Mouse (Mus musculus) megakaryocyte-erythroid progenitor cell, adult 5-6 weeks (primary cell): ENCODE measurements at regions not wholly inside any gene's neighbourhood (a gene's known extent, or its start where the extent isn't known, plus 50 kb on each side); places are given as distances from the start of the nearest gene placed in this dataset.

Source experiments
- ATAC-seq: replicated peaks from 2 replicates; pipeline ENCODE4 v1.8.0; 2016; ENCODE audit warnings: mild to moderate bottlenecking, inconsistent platforms; ENCODE audit not compliant: severe bottlenecking, poor library complexity, low FRiP score, low TSS enrichment

DNA sequence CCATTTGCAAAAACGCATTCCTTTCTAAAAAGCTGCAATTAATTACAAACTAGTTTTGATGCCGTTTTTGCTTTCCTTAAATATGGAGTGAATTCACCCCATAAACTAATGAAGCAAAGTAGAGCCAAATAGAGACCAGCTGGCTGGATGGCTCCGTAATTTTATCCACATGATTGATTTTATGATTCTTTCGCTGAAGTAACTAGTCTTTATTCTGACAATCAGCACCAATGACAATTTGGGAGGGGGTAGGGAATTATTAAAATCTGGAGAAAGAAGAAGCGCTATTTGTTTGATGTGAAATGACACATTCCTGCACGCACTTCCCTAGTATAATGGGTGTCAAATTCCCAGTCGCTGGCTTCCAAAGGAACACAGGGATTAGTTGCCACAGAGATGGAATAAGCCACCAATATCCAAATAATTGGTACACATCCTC is 113.0 kb upstream of the BC052040 start:
- ATAC-seq = no peak

DNA sequence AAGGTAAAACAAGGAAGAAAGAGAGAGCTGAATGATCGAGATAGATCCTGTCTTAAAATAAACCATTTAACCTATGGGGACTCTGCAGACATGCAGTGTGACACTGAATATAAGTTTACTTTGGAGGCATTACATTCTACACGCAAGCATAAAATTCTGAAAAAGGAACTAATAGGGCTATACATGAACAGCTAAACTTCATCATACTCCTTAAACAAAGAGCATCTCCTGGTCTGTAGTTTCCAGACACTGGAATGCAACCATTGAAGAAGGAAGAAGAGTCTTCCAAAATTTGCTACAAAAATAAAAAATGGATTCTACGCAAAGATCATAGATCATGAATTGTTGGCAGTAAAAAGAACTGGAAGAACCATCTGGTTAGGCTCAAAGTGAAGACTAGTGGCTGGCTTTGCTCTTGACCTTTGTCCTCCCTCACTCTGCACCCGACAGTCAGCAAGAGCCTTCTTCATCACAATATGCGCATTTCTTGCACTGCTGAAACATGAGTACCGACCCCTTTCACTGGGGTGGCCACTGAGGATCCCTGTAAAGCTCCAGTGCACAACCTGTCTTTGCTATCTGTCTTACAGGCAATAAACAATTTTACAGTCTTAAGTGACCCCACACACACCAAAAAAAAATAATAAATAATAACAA is 112.2 kb upstream of the BC052040 start:
- ATAC-seq = no peak

DNA sequence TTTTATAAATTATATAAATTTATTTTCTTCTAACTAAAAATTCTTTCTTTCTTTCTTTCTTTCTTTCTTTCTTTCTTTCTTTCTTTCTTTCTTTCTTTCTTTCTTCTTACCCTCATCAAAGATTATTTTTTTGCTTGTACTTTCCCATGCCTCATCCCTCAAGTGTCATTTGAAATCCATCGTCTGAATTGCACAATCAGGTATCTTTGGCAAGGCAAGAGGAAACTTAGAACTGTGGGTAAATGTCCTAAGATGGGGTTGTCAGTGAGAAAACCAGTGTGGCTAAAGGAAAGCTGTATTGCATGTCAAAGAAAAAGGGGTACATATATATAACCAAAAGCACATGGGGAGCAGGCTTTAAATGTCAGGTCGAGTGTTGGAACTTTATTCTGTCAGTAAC is 109.1 kb upstream of the BC052040 start:
- ATAC-seq = no peak

DNA sequence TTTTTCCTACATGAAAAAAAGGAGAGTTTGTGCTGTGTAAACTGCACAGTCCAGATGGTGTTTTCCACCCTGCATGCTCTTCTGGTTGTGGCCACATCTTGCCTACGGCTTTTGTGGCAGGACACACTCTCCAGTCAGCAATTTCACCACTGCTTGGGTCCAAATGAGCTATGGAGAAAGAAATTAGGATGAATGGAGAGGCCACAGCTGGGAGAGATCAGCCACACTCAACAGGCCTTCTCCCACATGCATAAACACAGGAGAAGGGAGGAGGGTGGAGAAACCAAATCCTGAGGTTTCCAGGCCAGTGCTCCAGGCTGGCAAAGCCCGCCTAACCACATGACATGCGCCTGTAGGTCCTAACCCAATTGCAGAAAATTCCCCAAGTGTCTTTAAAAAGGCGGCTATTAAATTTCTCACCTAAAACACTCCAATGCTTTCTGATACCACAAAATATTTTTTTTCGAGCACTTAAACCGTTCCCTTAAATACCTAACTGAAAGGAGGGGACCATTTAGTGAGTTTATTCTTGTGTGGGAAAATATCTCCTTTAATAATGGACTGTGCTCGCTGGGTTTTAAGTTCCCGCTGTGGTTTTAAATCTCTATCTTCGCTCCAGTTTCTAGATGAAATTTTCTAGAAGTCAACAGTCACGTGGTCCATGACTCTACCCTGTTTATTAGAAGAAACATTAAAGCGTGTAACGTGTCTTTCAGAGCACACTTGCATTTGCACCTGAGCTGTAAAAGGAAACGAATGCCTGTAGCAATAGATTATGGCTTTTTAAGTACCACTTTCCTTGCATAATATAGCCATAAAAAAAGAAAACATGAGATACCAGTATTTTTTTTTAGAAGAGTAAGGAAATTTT is 97.9 kb upstream of the BC052040 start:
- ATAC-seq = no peak

DNA sequence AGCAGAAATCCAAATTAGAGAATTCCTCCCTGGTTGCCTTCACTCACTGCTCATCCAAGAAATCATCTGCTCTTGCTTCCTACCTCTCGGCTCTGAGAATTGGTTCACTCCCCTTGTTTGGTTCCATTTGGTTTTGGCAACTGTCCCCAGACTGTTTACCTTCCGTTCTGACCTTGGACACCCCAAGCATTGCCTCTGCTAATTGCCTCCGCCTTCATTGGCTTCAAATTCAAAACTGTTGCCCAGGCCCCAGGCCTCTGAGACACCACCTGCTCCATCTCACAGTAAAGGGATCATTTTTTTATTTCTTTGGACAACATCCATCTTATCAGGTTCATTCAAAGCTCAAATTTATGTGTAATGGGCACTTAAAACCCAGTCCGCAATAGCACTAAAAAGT is 93.1 kb upstream of the BC052040 start:
- no peak for ATAC-seq

DNA sequence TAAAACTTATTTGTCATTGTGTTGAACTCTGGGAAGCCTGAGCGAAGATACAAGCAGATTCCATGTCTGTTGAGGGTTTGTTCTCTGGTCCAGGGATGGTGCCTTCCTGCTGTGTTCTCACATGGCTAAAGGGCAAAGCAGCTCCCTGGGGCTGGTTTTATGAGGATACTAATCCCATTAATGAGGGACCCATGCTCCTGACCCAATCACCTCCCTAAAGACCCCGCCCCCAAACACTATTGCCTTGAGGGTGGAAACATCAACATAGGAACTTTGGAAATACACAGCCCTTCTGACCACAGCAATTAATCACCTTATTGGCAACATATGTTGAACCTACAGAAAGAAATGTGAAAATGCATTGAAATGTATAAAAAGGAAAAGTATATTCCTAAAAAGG is 88.5 kb upstream of the BC052040 start:
- ATAC-seq = no peak

DNA sequence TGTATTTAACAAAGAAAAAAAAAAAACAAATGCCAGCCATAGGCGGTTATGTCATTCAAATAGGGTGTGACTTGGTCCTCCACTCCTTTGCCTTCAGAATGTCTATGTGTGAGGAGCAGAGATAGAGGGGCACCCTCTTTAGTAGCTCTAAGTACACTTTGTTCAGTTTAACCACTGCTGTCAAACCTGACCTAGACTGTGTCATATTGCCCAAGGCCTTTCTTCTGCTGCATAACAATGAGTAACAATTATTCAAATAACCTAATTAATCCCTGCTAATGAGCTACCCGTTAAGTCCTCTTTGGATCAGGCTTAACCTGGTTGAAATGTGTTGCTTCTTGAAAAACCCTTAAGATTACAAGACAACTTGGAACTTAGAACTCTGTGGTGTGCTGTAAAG is 81.6 kb upstream of the BC052040 start:
- ATAC-seq = no peak

DNA sequence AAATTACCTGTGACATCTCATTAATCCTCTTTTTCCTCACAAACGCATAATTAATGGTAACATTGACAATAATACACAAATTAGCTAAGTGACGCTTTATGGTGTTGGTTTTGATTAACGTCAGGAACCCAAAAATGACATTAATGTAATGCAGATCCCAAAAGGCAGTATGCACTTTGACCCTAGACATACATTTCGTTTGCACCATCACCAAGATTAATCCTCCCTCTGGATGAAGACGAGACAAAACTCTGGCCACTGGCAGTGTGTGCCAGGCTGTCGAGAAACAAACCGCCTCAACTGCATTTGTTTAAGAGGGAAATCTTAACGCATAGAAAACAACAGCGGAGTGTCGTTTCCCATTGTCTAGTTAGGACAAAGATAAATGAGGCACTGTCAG is 72.0 kb upstream of the BC052040 start:
- no peak for ATAC-seq

DNA sequence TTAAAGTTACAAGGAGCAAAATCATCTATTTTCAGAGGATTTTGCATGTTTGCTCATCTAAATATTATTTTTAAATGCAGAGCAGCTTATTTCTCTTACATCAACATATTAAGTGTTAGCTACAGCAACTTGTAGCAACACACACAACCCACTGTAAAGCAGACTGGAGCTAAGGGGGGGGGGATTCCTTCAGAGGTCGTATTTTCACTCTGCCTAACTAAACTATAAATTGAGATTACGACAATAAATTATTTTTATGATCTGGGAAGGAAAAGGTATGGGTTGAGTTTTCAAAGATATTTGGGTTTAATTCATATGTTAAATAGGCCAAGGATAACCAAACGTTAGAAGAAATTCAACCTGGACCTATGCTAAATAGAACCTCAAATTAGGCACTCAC is 70.4 kb upstream of the BC052040 start:
- no peak for ATAC-seq

DNA sequence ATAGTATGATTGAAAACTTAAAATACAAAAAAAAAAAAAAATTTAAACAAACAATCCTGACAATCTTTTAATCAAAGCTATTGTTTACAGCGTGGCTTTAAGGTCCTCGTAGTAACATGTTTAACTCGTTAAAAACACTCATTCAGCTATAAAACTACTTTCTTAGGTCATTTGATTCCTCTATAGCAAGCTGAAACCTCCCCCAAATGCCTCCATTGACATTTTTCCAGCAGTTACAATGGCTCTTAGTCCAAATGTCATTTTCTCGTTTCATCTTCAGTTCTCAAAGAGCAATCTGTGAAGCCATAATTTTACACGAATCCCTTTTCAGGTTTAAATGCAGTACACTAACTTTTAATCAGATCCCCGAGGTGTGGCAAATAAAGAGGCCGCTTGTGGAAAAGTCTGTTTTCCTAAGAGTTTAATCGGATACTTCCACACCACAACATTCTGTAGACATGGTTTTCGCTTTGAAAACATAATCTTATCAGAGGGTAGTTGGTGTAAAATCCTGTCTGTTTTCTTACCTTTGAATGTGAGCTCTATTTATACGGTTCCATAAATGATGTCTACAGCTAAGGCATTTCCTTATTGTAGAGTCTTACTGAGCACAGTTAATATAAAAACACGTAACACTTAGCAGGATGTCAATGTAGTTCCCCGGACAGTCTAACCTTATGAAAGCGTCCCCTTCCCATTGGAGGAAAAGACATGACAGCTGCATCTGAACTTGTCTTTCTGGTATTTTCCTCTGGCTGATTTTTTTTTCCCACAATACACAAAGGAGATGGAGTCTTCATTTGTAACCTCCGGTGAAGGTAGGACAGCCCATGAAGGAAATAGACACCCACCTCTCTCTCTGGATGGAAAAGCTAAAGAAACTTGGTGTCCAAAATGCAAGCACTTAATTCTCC is 69.6 kb upstream of the BC052040 start:
- ATAC-seq = no peak

DNA sequence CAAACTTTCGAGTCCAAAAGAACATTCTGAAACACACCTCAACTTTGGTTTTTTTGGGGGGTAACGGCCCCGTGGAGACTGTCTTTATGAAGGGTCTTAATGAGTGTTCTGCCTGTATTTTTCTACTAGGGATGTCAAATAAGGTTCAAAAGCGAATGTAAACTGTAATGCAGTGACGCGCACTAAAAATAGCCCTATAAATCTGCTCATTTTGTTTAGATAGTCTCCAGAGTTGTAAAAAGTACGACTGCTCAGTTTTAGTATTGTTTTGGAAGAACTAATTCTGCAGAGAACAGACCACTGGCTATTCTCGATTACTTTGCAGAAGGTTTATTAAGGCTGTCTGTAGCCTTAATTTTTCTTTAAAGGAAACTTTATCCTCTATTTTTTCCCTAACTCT is 68.6 kb upstream of the BC052040 start:
- no peak for ATAC-seq

DNA sequence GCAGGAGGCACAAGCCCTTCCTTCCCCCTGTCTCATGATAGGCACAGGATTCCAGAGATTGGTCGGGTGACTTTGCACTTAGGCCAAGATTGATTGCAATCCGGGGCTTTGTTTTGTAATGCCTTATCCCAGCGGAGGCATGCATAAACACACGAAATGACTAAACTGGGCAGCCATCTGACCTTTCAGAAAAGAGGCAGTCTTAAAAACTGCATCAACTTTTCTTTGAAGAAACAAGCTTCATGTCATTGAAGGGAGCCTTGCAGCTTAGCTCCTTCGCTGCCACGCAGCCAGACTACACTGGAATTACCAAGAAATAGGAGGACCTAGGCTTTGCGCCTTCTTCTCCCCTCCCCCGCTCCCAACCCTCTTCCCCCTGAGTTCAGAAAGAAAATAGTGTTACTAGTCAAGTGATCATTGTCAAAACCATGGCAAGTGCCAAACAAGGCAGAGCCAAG is 67.7 kb upstream of the BC052040 start:
- no peak for ATAC-seq

DNA sequence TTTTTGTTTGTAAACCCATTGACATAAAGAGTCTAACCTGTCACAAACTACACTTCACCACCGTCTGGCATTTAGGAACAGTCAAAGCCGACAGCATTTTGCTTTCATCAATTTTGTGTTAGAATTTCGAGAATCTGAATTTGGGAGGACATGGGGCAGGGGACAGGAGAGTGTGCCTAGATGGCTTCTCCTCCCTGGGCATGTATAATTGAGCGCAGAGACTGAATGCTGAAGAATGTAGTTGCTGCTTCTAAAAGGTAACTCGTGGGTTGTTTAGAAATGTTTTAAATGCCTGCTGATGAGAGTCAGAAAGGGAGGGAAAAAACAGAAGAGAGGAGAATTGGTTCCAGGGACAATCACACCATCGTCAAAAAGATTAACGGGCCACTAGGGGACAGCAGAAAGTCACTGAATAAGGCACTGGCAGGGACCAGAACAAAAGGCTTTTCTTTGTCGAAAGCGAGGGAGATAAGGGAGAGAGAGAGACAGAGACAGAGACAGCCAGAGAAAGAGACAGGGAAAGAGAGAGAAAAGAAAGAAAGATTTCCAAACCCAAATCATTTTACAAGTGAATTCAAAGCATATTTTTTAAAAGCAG is 66.6 kb upstream of the BC052040 start:
- ATAC-seq = peak; percentile 61; the same call in 1 of the 2 replicates

DNA sequence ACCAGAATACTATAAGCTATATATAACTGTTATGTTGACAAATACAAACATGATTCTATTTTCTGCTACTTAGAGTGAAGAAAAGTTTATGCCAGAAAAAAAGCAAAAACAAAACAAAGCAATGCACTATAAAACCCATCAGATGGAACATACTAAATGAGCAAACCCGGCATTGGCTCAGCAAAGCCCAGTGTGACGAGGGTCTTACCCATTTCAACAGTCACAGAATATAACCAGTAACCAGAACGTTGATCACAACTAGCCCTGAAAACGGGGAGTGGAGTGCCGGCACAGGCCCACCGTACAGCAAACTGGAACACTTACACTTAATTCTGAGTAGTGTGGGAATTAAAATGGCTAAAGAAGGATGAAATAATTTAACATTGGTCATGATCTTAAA is 66.0 kb upstream of the BC052040 start:
- ATAC-seq = no peak

DNA sequence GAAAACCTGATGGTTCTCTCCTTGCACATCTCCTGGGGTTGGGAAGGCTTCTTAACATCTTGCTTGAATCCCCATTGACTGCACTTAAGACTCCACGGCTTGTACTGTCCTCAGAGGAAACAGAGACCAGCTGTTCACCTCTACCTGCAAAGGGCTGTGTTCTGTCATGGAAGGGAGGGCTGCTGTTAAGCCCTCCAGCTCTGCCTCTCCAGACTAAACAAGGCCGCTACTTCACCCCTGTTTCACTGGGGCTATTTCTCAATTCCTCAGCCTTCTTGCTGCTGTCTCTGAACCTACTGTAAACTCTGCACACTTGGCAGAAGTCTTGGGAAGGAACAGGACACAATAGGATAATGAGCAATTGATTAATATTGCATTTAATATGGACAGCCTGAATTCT is 64.7 kb upstream of the BC052040 start:
- ATAC-seq = no peak

DNA sequence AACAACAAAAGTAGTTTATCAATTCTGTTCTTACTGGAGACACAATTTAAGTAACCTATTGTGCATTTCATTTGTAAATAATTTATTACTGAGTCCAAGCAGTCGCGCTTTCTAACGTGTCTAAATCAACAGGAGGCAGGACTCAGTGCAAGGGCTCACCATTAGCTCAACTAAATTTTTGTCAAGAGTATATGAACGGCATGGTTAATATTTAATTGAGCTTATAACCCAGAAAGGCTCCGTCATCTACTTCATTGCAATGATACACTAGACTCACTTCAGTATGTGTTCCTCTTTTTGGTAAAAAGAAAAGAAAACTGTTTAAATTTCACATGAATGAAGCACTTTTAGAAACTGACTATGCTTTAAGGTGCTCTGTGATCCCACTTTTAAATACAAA is 61.5 kb upstream of the BC052040 start:
- ATAC-seq = no peak

DNA sequence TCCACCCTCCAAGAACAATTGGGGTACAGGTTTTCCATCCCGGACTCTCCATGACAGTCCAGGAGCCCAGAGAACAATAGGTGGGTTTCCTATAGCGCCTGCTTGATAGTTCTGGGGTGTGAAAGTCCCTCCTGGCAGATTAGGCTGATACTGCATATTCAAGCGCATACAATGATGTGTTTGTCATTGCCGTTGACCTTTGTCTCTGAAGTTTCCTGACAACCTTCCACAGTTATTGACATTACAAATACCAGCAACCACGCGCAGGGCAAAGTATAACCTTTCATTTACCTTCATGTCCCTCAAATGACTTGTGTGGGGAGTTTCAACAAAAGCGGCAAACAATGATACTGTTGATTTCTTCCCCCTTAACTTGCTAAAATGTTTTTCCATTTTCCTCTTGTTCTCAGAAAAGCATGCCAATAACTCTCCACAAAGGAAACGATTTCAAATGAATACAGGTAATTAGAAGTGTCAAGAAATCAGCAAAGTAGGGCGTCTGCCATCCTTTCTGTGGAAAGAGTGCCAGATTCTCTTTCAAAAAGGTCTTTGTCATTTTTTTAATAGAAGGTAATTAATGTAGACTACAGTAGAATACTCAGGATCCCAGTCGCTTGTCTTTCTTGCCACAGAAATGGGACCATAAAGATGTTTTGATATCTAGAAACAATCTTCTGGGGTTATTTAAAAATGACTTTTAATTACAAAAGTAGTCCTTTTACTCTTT is 60.9 kb upstream of the BC052040 start:
- ATAC-seq = no peak

DNA sequence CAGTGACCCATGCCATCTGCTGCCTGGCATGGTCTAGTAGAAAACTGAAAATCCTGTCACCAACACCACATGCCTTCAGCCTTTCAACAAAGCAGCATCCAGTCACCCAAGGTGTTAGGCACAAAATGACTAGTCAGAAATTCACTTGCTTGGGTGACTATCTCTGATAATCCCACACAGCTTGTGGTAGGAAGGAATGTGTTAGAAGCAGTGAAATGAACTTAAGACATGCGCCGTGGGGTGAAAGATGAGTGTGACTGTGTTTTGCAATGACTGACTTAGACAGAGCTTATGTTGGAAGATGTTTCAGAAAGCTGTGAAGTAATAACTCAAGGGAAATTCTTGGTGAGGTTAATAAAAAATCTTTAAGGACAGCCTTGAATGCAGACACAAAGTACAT is 51.6 kb upstream of the BC052040 start:
- ATAC-seq = no peak
